Mouse (Mus musculus): ENCODE results near the gene Cxcl3. TPM values are rescaled to one million over a fixed set of nuclear protein-coding genes. Genes with fewer than 3 reads are reported as not detected.

Gene Cxcl3
- polyA plus RNA-seq, 1 experiment from 2014 or later = 0.35 TPM

Small RNA genes lying within 50 kb of the gene (microRNA-seq; reads per million reads assigned to microRNA genes)
- gene Gm24322 (ENCODE audit: borderline number of aligned reads) = not detected

Other genes with a start within 250 kb of the Cxcl3 start
- gene 5830473C10Rik, start 225.0 kb upstream of the Cxcl3 start, polyA plus RNA-seq (2014; fragmentation: Nextera tagmentation; extraction: Ambion mirVana) = not detected in 2 replicates
- 0.29 and 0.61 TPM in 2 replicates for gene Rassf6, start 145.4 kb upstream of the Cxcl3 start, polyA plus RNA-seq (2014; fragmentation: Nextera tagmentation; extraction: Ambion mirVana)
- gene Cxcl5, start 26.7 kb upstream of the Cxcl3 start, polyA plus RNA-seq (2014; fragmentation: Nextera tagmentation; extraction: Ambion mirVana) = 1.2 and 1.8 TPM in 2 replicates
- 21.7 and 24.0 TPM in 2 replicates for gene Ppbp, start 17.6 kb upstream of the Cxcl3 start, polyA plus RNA-seq (2014; fragmentation: Nextera tagmentation; extraction: Ambion mirVana)
- gene Pf4, start 13.7 kb upstream of the Cxcl3 start, polyA plus RNA-seq (2014; fragmentation: Nextera tagmentation; extraction: Ambion mirVana) = 74.0 and 80.0 TPM in 2 replicates
- 0.22 TPM in 1 of 2 replicates, not detected in the other for gene Cxcl15, start 8.4 kb downstream of the Cxcl3 start, polyA plus RNA-seq (2014; fragmentation: Nextera tagmentation; extraction: Ambion mirVana)
- 0.60 and 0.79 TPM in 2 replicates for gene Cxcl1, start 105.1 kb downstream of the Cxcl3 start, polyA plus RNA-seq (2014; fragmentation: Nextera tagmentation; extraction: Ambion mirVana)
- not detected in 2 replicates for gene Cxcl2, start 117.8 kb downstream of the Cxcl3 start, polyA plus RNA-seq (2014; fragmentation: Nextera tagmentation; extraction: Ambion mirVana)
- 80.7 and 102 TPM in 2 replicates for gene Mthfd2l, start 145.0 kb downstream of the Cxcl3 start, polyA plus RNA-seq (2014; fragmentation: Nextera tagmentation; extraction: Ambion mirVana)
- 0.31 TPM in 1 of 2 replicates, not detected in the other for gene Epgn, start 241.4 kb downstream of the Cxcl3 start, polyA plus RNA-seq (2014; fragmentation: Nextera tagmentation; extraction: Ambion mirVana)

Measured in embryonic facial prominence, embryonic 11.5 days (tissue).